Mouse (Mus musculus): ENCODE results near the gene Ttll10. TPM values are rescaled to one million over a fixed set of nuclear protein-coding genes. Genes with fewer than 3 reads are reported as not detected.

The Ttll10 gene
- polyA plus RNA-seq, 1 experiment from 2014 or later, result 0.11 TPM

- Histone ChIP-seq H3K27ac (no peak overlapping the region), H3K4me1 (replicated peaks; ENCODE audit: control insufficient read depth, insufficient read depth, low read length) (0 out of 2 replicates have a peak, but pooled peaks cover 3% of the 10 kb centered on the region), H3K9me3 (ENCODE audit: control insufficient read depth, low read length) (no peaks in the 10 kb centered on the region), H3K36me3 (replicated peaks; ENCODE audit: control insufficient read depth, insufficient read depth) (no peaks in the 10 kb centered on the region), H3K4me2 (replicated peaks) (no peak overlapping the region), H3K27me3 (ENCODE audit: control insufficient read depth, insufficient read depth, low read length) (no peaks in the 10 kb centered on the region), H3K4me3 (replicated peaks; ENCODE audit: low read length) (no peak overlapping the region), H3K9ac (no peak overlapping the region)
- WGBS, result 51% methylated on average over 6 of the region's 6 CpGs
- no peak for DNase-seq (ENCODE audit: low spot score)
- ATAC-seq (ENCODE audit: low FRiP score), result no peak
These were observed 11.1 kb upstream of the Ttll10 start for GRCm38 (mm10) chr4:156070276-156070675.

- Histone ChIP-seq H3K4me1 (replicated peaks; ENCODE audit: control insufficient read depth, insufficient read depth, low read length) (0 out of 2 replicates have a peak, but pooled peaks cover 3% of the 10 kb centered on the region), H3K27me3 (ENCODE audit: control insufficient read depth, insufficient read depth, low read length) (no peaks in the 10 kb centered on the region), H3K36me3 (replicated peaks; ENCODE audit: control insufficient read depth, insufficient read depth) (no peaks in the 10 kb centered on the region), H3K4me3 (replicated peaks; ENCODE audit: low read length) (no peak overlapping the region), H3K4me2 (replicated peaks) (no peak overlapping the region), H3K9me3 (ENCODE audit: control insufficient read depth, low read length) (no peaks in the 10 kb centered on the region), H3K27ac (no peak overlapping the region), H3K9ac (no peak overlapping the region)
- ATAC-seq (ENCODE audit: low FRiP score) (no peak), DNase-seq (ENCODE audit: low spot score) (no peak)
- WGBS, result 71% methylated on average over 8 of the region's 8 CpGs
These were observed 10.5 kb upstream of the Ttll10 start for GRCm38 (mm10) chr4:156069701-156070100.

GRCm38 (mm10) chr4:156067256-156067949 is 8.2 kb upstream of the Ttll10 start:
- no peak for DNase-seq (ENCODE audit: low spot score)
- 78% methylated on average over 5 of the region's 5 CpGs for WGBS
- H3K27me3 ChIP-seq (ENCODE audit: control insufficient read depth, insufficient read depth, low read length), result no peaks in the 10 kb centered on the region
- H3K4me1 ChIP-seq (replicated peaks; ENCODE audit: control insufficient read depth, insufficient read depth, low read length), result peaks cover 11% of the 10 kb centered on the region; the same call in 1 of the 2 replicates
- no peak overlapping the region for H3K27ac ChIP-seq
- no peak overlapping the region for H3K9ac ChIP-seq
- H3K4me2 ChIP-seq (replicated peaks), result no peak overlapping the region
- no peak for ATAC-seq (ENCODE audit: low FRiP score)
- H3K4me3 ChIP-seq (replicated peaks; ENCODE audit: low read length), result no peak overlapping the region
- no peaks in the 10 kb centered on the region for H3K36me3 ChIP-seq (replicated peaks; ENCODE audit: control insufficient read depth, insufficient read depth)
- H3K9me3 ChIP-seq (ENCODE audit: control insufficient read depth, low read length), result no peaks in the 10 kb centered on the region

GRCm38 (mm10) chr4:156065156-156065894 is 6.1 kb upstream of the Ttll10 start:
- ATAC-seq (ENCODE audit: low FRiP score), result no peak
- Histone ChIP-seq H3K4me3 (replicated peaks; ENCODE audit: low read length) (no peak overlapping the region), H3K36me3 (replicated peaks; ENCODE audit: control insufficient read depth, insufficient read depth) (no peaks in the 10 kb centered on the region), H3K27ac (no peak overlapping the region), H3K27me3 (ENCODE audit: control insufficient read depth, insufficient read depth, low read length) (no peaks in the 10 kb centered on the region), H3K4me2 (replicated peaks) (no peak overlapping the region), H3K9me3 (ENCODE audit: control insufficient read depth, low read length) (no peaks in the 10 kb centered on the region), H3K4me1 (replicated peaks; ENCODE audit: control insufficient read depth, insufficient read depth, low read length) (peaks cover 8% of the 10 kb centered on the region; the same call in 1 of the 2 replicates), H3K9ac (no peak overlapping the region)
- DNase-seq (ENCODE audit: low spot score), result no peak
- 95% methylated on average over 10 of the region's 10 CpGs for WGBS

GRCm38 (mm10) chr4:156064510-156064897 is 5.3 kb upstream of the Ttll10 start:
- 87% methylated on average over 9 of the region's 9 CpGs for WGBS
- no peaks in the 10 kb centered on the region for H3K36me3 ChIP-seq (replicated peaks; ENCODE audit: control insufficient read depth, insufficient read depth)
- H3K27ac ChIP-seq, result no peak overlapping the region
- no peaks in the 10 kb centered on the region for H3K9me3 ChIP-seq (ENCODE audit: control insufficient read depth, low read length)
- ATAC-seq (ENCODE audit: low FRiP score), result no peak
- H3K4me1 ChIP-seq (replicated peaks; ENCODE audit: control insufficient read depth, insufficient read depth, low read length), result peaks cover 8% of the 10 kb centered on the region; the same call in 1 of the 2 replicates
- no peak overlapping the region for H3K9ac ChIP-seq
- no peak overlapping the region for H3K4me2 ChIP-seq (replicated peaks)
- DNase-seq (ENCODE audit: low spot score), result no peak
- H3K4me3 ChIP-seq (replicated peaks; ENCODE audit: low read length), result no peak overlapping the region
- H3K27me3 ChIP-seq (ENCODE audit: control insufficient read depth, insufficient read depth, low read length), result no peaks in the 10 kb centered on the region

- DNase-seq (ENCODE audit: low spot score), result no peak
- no peak overlapping the region for H3K9ac ChIP-seq
These were observed 4.8 kb upstream of the Ttll10 start for GRCm38 (mm10) chr4:156063861-156064509.

GRCm38 (mm10) chr4:156059713-156060112 is 499 bp upstream of the Ttll10 start:
- H3K4me1 ChIP-seq (replicated peaks; ENCODE audit: control insufficient read depth, insufficient read depth, low read length), result peaks cover 8% of the 10 kb centered on the region; the same call in 1 of the 2 replicates
- ATAC-seq (ENCODE audit: low FRiP score) (peak; percentile 14; the same call in 1 of the 2 replicates), DNase-seq (ENCODE audit: low spot score) (no peak)
- no peak overlapping the region for H3K27ac ChIP-seq
- H3K9ac ChIP-seq, result no peak overlapping the region
- H3K36me3 ChIP-seq (replicated peaks; ENCODE audit: control insufficient read depth, insufficient read depth), result no peaks in the 10 kb centered on the region
- no peaks in the 10 kb centered on the region for H3K9me3 ChIP-seq (ENCODE audit: control insufficient read depth, low read length)
- no peak overlapping the region for H3K4me3 ChIP-seq (replicated peaks; ENCODE audit: low read length)
- WGBS, result 36% methylated on average over 10 of the region's 10 CpGs
- no peaks in the 10 kb centered on the region for H3K27me3 ChIP-seq (ENCODE audit: control insufficient read depth, insufficient read depth, low read length)
- no peak overlapping the region for H3K4me2 ChIP-seq (replicated peaks)

More at GRCm38 (mm10) chr4:156063861-156064509, 4.8 kb upstream of the Ttll10 start:
- Histone ChIP-seq H3K27me3 (ENCODE audit: control insufficient read depth, insufficient read depth, low read length) (no peaks in the 10 kb centered on the region), H3K4me1 (replicated peaks; ENCODE audit: control insufficient read depth, insufficient read depth, low read length) (peaks cover 8% of the 10 kb centered on the region; the same call in 1 of the 2 replicates), H3K27ac (no peak overlapping the region), H3K4me2 (replicated peaks) (no peak overlapping the region), H3K36me3 (replicated peaks; ENCODE audit: control insufficient read depth, insufficient read depth) (no peaks in the 10 kb centered on the region), H3K4me3 (replicated peaks; ENCODE audit: low read length) (no peak overlapping the region), H3K9me3 (ENCODE audit: control insufficient read depth, low read length) (no peaks in the 10 kb centered on the region)
- ATAC-seq (ENCODE audit: low FRiP score), result no peak
- 6% methylated on average over 4 of the region's 4 CpGs for WGBS

- no peaks in the 10 kb centered on the region for H3K9me3 ChIP-seq (ENCODE audit: control insufficient read depth, low read length)
- ATAC-seq (ENCODE audit: low FRiP score) (no peak), DNase-seq (ENCODE audit: low spot score) (no peak)
- H3K4me2 ChIP-seq (replicated peaks), result no peak overlapping the region
- H3K36me3 ChIP-seq (replicated peaks; ENCODE audit: control insufficient read depth, insufficient read depth), result no peaks in the 10 kb centered on the region
- no peak overlapping the region for H3K27ac ChIP-seq
- peaks cover 4% of the 10 kb centered on the region; the same call in 1 of the 2 replicates for H3K4me1 ChIP-seq (replicated peaks; ENCODE audit: control insufficient read depth, insufficient read depth, low read length)
- H3K27me3 ChIP-seq (ENCODE audit: control insufficient read depth, insufficient read depth, low read length), result no peaks in the 10 kb centered on the region
- WGBS, result 79% methylated on average over 9 of the region's 9 CpGs
- no peak overlapping the region for H3K9ac ChIP-seq
- no peak overlapping the region for H3K4me3 ChIP-seq (replicated peaks; ENCODE audit: low read length)
These were observed 388 bp downstream of the Ttll10 start for GRCm38 (mm10) chr4:156058826-156059225.

GRCm38 (mm10) chr4:156057702-156058101 is 1.5 kb downstream of the Ttll10 start:
- H3K36me3 ChIP-seq (replicated peaks; ENCODE audit: control insufficient read depth, insufficient read depth), result no peaks in the 10 kb centered on the region
- no peak overlapping the region for H3K4me2 ChIP-seq (replicated peaks)
- no peak overlapping the region for H3K27ac ChIP-seq
- H3K27me3 ChIP-seq (ENCODE audit: control insufficient read depth, insufficient read depth, low read length), result no peaks in the 10 kb centered on the region
- H3K4me1 ChIP-seq (replicated peaks; ENCODE audit: control insufficient read depth, insufficient read depth, low read length), result no peaks in the 10 kb centered on the region
- H3K9me3 ChIP-seq (ENCODE audit: control insufficient read depth, low read length), result no peaks in the 10 kb centered on the region
- DNase-seq (ENCODE audit: low spot score) (no peak), ATAC-seq (ENCODE audit: low FRiP score) (no peak)
- 66% methylated on average over 10 of the region's 10 CpGs for WGBS
- H3K9ac ChIP-seq, result no peak overlapping the region
- no peak overlapping the region for H3K4me3 ChIP-seq (replicated peaks; ENCODE audit: low read length)

Data from hindbrain, embryonic 14.5 days (tissue).